Mouse (Mus musculus): ENCODE data around the gene Ccdc51. TPM values are rescaled to one million over a fixed set of nuclear protein-coding genes. Genes with fewer than 3 reads are reported as not detected.

Gene Ccdc51
- total and polyA plus RNA-seq, 2 experiments from 2014 or later = 7.2 to 12.2 TPM

- H3K4me2 ChIP-seq (ENCODE audit: low read depth) = no peak overlapping the region
- no peak for ATAC-seq
- no peak for TF ChIP-seq CTCF (IDR thresholded peaks at IDR 0.05; ENCODE audit: low read depth)
- no peaks in the 10 kb centered on the region for H3K9me3 ChIP-seq (ENCODE audit: low read length)
- no peaks in the 10 kb centered on the region for H3K27me3 ChIP-seq (ENCODE audit: insufficient read depth, low read length)
- WGBS = 96% methylated on average over 11 of the region's 11 CpGs
- H3K9ac ChIP-seq = no peak overlapping the region
- H3K27ac ChIP-seq (ENCODE audit: low read depth, low read length) = no peak overlapping the region
- H3K4me1 ChIP-seq (ENCODE audit: insufficient read depth) = no peaks in the 10 kb centered on the region
- no peak for DNase-seq
- H3K4me3 ChIP-seq (ENCODE audit: low read depth, low read length) = no peak overlapping the region
- H3K36me3 ChIP-seq (ENCODE audit: insufficient read depth) = peaks cover 98% of the 10 kb centered on the region
Measured at GRCm38 (mm10) chr9:109110240-109110639, 27.9 kb downstream of the Ccdc51 start.

DNA sequence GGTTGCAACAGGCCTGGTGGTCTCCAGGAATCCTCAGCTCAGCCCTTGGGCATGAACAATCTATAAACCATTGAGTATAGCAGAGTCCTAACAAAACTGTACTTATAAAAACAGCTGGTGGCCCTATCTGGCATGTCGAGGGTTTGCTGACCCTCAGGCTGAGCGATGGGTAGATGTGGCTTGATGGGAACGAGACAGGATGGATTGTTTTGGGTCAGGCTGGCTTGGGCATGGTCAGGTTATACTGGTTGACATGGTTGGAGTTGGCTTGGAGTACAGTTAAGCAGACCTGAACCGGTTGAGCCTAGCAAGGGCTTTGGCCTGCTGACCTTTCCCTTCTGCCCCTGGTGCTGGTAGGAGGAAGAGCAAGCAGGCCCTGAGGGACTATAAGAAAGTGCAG is 28.8 kb downstream of the Ccdc51 start:
- H3K4me3 ChIP-seq (ENCODE audit: low read depth, low read length) = no peak overlapping the region
- TF ChIP-seq CTCF (IDR thresholded peaks at IDR 0.05; ENCODE audit: low read depth) = no peak
- no peak overlapping the region for H3K9ac ChIP-seq
- DNase-seq = no peak
- WGBS = 90% methylated on average over 4 of the region's 4 CpGs
- no peaks in the 10 kb centered on the region for H3K27me3 ChIP-seq (ENCODE audit: insufficient read depth, low read length)
- no peaks in the 10 kb centered on the region for H3K9me3 ChIP-seq (ENCODE audit: low read length)
- H3K4me1 ChIP-seq (ENCODE audit: insufficient read depth) = no peaks in the 10 kb centered on the region
- H3K4me2 ChIP-seq (ENCODE audit: low read depth) = no peak overlapping the region
- H3K27ac ChIP-seq (ENCODE audit: low read depth, low read length) = no peak overlapping the region
- ATAC-seq = no peak
- peaks cover 98% of the 10 kb centered on the region for H3K36me3 ChIP-seq (ENCODE audit: insufficient read depth)

DNA sequence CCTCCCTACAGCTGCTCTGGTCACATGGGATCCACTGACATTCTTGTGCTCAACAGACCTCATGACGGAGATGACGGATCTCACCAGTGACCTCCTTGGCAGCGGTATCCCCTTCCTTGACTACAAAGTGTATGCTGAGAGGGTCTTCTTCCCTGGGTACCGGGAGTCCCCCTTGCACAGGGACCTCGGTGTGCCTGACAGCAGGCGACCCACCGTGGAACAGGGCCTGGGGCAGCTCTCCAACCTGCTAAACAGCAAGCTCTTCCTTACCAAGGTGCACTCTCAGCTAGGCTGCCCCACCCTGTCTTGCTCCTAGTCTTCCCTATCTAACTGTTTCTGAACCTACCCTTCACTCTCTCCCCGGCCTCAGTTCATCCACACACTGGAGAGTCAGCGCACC is 29.3 kb downstream of the Ccdc51 start:
- no peak for ATAC-seq
- H3K4me2 ChIP-seq (ENCODE audit: low read depth) = no peak overlapping the region
- no peak for DNase-seq
- H3K9ac ChIP-seq = no peak overlapping the region
- peaks cover 98% of the 10 kb centered on the region for H3K36me3 ChIP-seq (ENCODE audit: insufficient read depth)
- no peaks in the 10 kb centered on the region for H3K27me3 ChIP-seq (ENCODE audit: insufficient read depth, low read length)
- H3K4me3 ChIP-seq (ENCODE audit: low read depth, low read length) = no peak overlapping the region
- H3K9me3 ChIP-seq (ENCODE audit: low read length) = no peaks in the 10 kb centered on the region
- H3K27ac ChIP-seq (ENCODE audit: low read depth, low read length) = no peak overlapping the region
- WGBS = 96% methylated on average over 9 of the region's 9 CpGs
- no peak for TF ChIP-seq CTCF (IDR thresholded peaks at IDR 0.05; ENCODE audit: low read depth)
- no peaks in the 10 kb centered on the region for H3K4me1 ChIP-seq (ENCODE audit: insufficient read depth)

- ATAC-seq = no peak
Measured at GRCm38 (mm10) chr9:109113331-109113730, 31.0 kb downstream of the Ccdc51 start.

DNA sequence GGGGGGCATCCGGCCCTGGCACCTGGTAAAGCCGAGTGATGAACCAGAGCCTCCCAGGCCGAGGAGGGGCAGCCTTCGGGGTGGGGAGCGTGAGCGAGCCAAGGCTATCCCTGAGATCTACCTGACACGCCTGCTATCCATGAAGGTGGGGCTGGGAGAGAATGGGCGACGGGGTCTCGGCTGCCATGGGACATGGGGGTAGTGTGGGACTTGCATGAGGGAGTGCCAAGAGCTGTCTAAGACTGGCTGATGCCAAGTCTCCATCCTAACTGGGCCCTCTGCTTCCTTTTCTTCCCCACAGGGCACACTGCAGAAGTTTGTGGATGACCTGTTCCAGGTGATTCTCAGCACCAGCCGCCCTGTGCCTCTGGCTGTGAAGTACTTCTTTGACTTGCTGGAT is 32.0 kb downstream of the Ccdc51 start:
- H3K4me2 ChIP-seq (ENCODE audit: low read depth) = no peak overlapping the region
- no peaks in the 10 kb centered on the region for H3K27me3 ChIP-seq (ENCODE audit: insufficient read depth, low read length)
- no peak for ATAC-seq
- DNase-seq = no peak
- H3K9ac ChIP-seq = no peak overlapping the region
- peaks cover 99% of the 10 kb centered on the region for H3K36me3 ChIP-seq (ENCODE audit: insufficient read depth)
- H3K4me1 ChIP-seq (ENCODE audit: insufficient read depth) = no peaks in the 10 kb centered on the region
- H3K27ac ChIP-seq (ENCODE audit: low read depth, low read length) = no peak overlapping the region
- no peak overlapping the region for H3K4me3 ChIP-seq (ENCODE audit: low read depth, low read length)
- H3K9me3 ChIP-seq (ENCODE audit: low read length) = no peaks in the 10 kb centered on the region
- WGBS = 97% methylated on average over 11 of the region's 11 CpGs
- no peak for TF ChIP-seq CTCF (IDR thresholded peaks at IDR 0.05; ENCODE audit: low read depth)

More at GRCm38 (mm10) chr9:109113331-109113730, 31.0 kb downstream of the Ccdc51 start:
- Histone ChIP-seq H3K4me3 (ENCODE audit: low read depth, low read length) (no peak overlapping the region), H3K9ac (no peak overlapping the region), H3K27me3 (ENCODE audit: insufficient read depth, low read length) (no peaks in the 10 kb centered on the region), H3K27ac (ENCODE audit: low read depth, low read length) (no peak overlapping the region), H3K4me2 (ENCODE audit: low read depth) (no peak overlapping the region), H3K36me3 (ENCODE audit: insufficient read depth) (peaks cover 99% of the 10 kb centered on the region), H3K9me3 (ENCODE audit: low read length) (no peaks in the 10 kb centered on the region), H3K4me1 (ENCODE audit: insufficient read depth) (no peaks in the 10 kb centered on the region)
- 91% methylated on average over 8 of the region's 8 CpGs for WGBS
- DNase-seq = no peak
- TF ChIP-seq CTCF (IDR thresholded peaks at IDR 0.05; ENCODE audit: low read depth) = no peak

DNA sequence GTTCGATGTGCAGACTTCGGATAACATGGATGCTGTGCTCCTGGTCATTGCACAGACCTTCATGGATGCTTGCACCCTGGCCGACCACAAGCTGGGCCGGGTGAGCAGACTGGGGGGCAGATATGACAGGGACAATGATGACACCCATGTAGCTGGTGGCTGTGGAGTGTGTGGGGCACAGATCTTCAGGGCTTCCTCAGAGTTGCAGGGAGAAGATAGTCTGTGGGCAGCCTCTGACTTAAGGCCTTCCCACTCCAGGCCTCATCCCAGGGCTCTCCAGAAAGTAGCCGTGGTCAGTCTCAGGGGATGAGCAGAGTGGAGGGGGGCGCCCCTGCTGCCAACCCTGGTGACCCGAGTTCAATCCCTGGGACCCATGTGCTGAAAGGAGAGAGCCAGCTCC is 32.6 kb downstream of the Ccdc51 start:
- Histone ChIP-seq H3K27ac (ENCODE audit: low read depth, low read length) (no peak overlapping the region), H3K4me3 (ENCODE audit: low read depth, low read length) (no peak overlapping the region), H3K27me3 (ENCODE audit: insufficient read depth, low read length) (no peaks in the 10 kb centered on the region), H3K4me2 (ENCODE audit: low read depth) (no peak overlapping the region), H3K4me1 (ENCODE audit: insufficient read depth) (no peaks in the 10 kb centered on the region), H3K9ac (no peak overlapping the region), H3K36me3 (ENCODE audit: insufficient read depth) (peaks cover 99% of the 10 kb centered on the region), H3K9me3 (ENCODE audit: low read length) (no peaks in the 10 kb centered on the region)
- 89% methylated on average over 7 of the region's 7 CpGs for WGBS
- ATAC-seq (no peak), DNase-seq (no peak)
- TF ChIP-seq CTCF (IDR thresholded peaks at IDR 0.05; ENCODE audit: low read depth) = no peak

- 93% methylated on average over 10 of the region's 10 CpGs for WGBS
- H3K4me2 ChIP-seq (ENCODE audit: low read depth) = no peak overlapping the region
- H3K9ac ChIP-seq = no peak overlapping the region
- peaks cover 87% of the 10 kb centered on the region for H3K36me3 ChIP-seq (ENCODE audit: insufficient read depth)
- no peak for ATAC-seq
- H3K4me1 ChIP-seq (ENCODE audit: insufficient read depth) = no peaks in the 10 kb centered on the region
- no peak overlapping the region for H3K4me3 ChIP-seq (ENCODE audit: low read depth, low read length)
- TF ChIP-seq CTCF (IDR thresholded peaks at IDR 0.05; ENCODE audit: low read depth) = no peak
- no peaks in the 10 kb centered on the region for H3K9me3 ChIP-seq (ENCODE audit: low read length)
- H3K27me3 ChIP-seq (ENCODE audit: insufficient read depth, low read length) = no peaks in the 10 kb centered on the region
- DNase-seq = no peak
- no peak overlapping the region for H3K27ac ChIP-seq (ENCODE audit: low read depth, low read length)
Measured at GRCm38 (mm10) chr9:109116205-109116604, 33.9 kb downstream of the Ccdc51 start.

GRCm38 (mm10) chr9:109118106-109118505 is 35.8 kb downstream of the Ccdc51 start:
- Histone ChIP-seq H3K27me3 (ENCODE audit: insufficient read depth, low read length) (no peaks in the 10 kb centered on the region), H3K27ac (ENCODE audit: low read depth, low read length) (no peak overlapping the region), H3K4me1 (ENCODE audit: insufficient read depth) (no peaks in the 10 kb centered on the region), H3K4me2 (ENCODE audit: low read depth) (no peak overlapping the region), H3K9me3 (ENCODE audit: low read length) (no peaks in the 10 kb centered on the region), H3K4me3 (ENCODE audit: low read depth, low read length) (no peak overlapping the region), H3K9ac (no peak overlapping the region), H3K36me3 (ENCODE audit: insufficient read depth) (peaks cover 68% of the 10 kb centered on the region)
- ATAC-seq (no peak), DNase-seq (no peak)
- 89% methylated on average over 4 of the region's 4 CpGs for WGBS
- no peak for TF ChIP-seq CTCF (IDR thresholded peaks at IDR 0.05; ENCODE audit: low read depth)

All from forebrain, postnatal 0 days (tissue).